Mouse (Mus musculus): ENCODE measurements around the gene Lclat1. TPM values are rescaled to one million over a fixed set of nuclear protein-coding genes. Genes with fewer than 3 reads are reported as not detected.

Gene Lclat1
- polyA plus RNA-seq, 1 experiment = 2.0 TPM

- Histone ChIP-seq H3K4me3 (replicated peaks; ENCODE audit: control insufficient read depth, low read depth, low read length) (no peak overlapping the region), H3K4me1 (ENCODE audit: control insufficient read depth, insufficient read depth, low read length) (peaks cover 2% of the 10 kb centered on the region; the same call in 1 of the 2 replicates), H3K27ac (ENCODE audit: control insufficient read depth, insufficient read depth, low read depth, low read length, poor library complexity) (no peak overlapping the region)
- WGBS = 68% methylated on average over 1 of the region's 1 CpGs
- TF ChIP-seq POLR2A (IDR thresholded peaks at IDR 0.05; ENCODE audit: borderline replicate concordance, control insufficient read depth, low read depth, low read length) = no peak
- no peak for TF ChIP-seq CTCF (IDR thresholded peaks at IDR 0.05; ENCODE audit: control insufficient read depth, insufficient read depth, low read length)
These were observed 92.6 kb downstream of the Lclat1 start for GRCm38 (mm10) chr17:73200380-73200779.

- Histone ChIP-seq H3K4me3 (replicated peaks; ENCODE audit: control insufficient read depth, low read depth, low read length) (no peak overlapping the region), H3K27ac (ENCODE audit: control insufficient read depth, insufficient read depth, low read depth, low read length, poor library complexity) (no peak overlapping the region), H3K4me1 (ENCODE audit: control insufficient read depth, insufficient read depth, low read length) (no peaks in the 10 kb centered on the region)
- WGBS = 90% methylated on average over 15 of the region's 15 CpGs
- TF ChIP-seq POLR2A (IDR thresholded peaks at IDR 0.05; ENCODE audit: borderline replicate concordance, control insufficient read depth, low read depth, low read length) = no peak
- no peak for TF ChIP-seq CTCF (IDR thresholded peaks at IDR 0.05; ENCODE audit: control insufficient read depth, insufficient read depth, low read length)
These were observed 96.0 kb downstream of the Lclat1 start for GRCm38 (mm10) chr17:73203642-73204332.

GRCm38 (mm10) chr17:73210960-73211531 is 103.3 kb downstream of the Lclat1 start:
- Histone ChIP-seq H3K27ac (ENCODE audit: control insufficient read depth, insufficient read depth, low read depth, low read length, poor library complexity) (no peak overlapping the region), H3K4me3 (replicated peaks; ENCODE audit: control insufficient read depth, low read depth, low read length) (no peak overlapping the region), H3K4me1 (ENCODE audit: control insufficient read depth, insufficient read depth, low read length) (no peaks in the 10 kb centered on the region)
- 75% methylated on average over 5 of the region's 5 CpGs for WGBS
- TF ChIP-seq POLR2A (IDR thresholded peaks at IDR 0.05; ENCODE audit: borderline replicate concordance, control insufficient read depth, low read depth, low read length) = no peak
- TF ChIP-seq CTCF (IDR thresholded peaks at IDR 0.05; ENCODE audit: control insufficient read depth, insufficient read depth, low read length) = no peak

GRCm38 (mm10) chr17:73212754-73213153 is 105.0 kb downstream of the Lclat1 start:
- WGBS = 85% methylated on average over 3 of the region's 3 CpGs
- Histone ChIP-seq H3K27ac (ENCODE audit: control insufficient read depth, insufficient read depth, low read depth, low read length, poor library complexity) (no peak overlapping the region), H3K4me1 (ENCODE audit: control insufficient read depth, insufficient read depth, low read length) (no peaks in the 10 kb centered on the region), H3K4me3 (replicated peaks; ENCODE audit: control insufficient read depth, low read depth, low read length) (no peak overlapping the region)
- TF ChIP-seq CTCF (IDR thresholded peaks at IDR 0.05; ENCODE audit: control insufficient read depth, insufficient read depth, low read length) (no peak), POLR2A (IDR thresholded peaks at IDR 0.05; ENCODE audit: borderline replicate concordance, control insufficient read depth, low read depth, low read length) (no peak)

GRCm38 (mm10) chr17:73213187-73213586 is 105.4 kb downstream of the Lclat1 start:
- WGBS = 70% methylated on average over 1 of the region's 1 CpGs
- TF ChIP-seq POLR2A (IDR thresholded peaks at IDR 0.05; ENCODE audit: borderline replicate concordance, control insufficient read depth, low read depth, low read length) = no peak
- TF ChIP-seq CTCF (IDR thresholded peaks at IDR 0.05; ENCODE audit: control insufficient read depth, insufficient read depth, low read length) = no peak

GRCm38 (mm10) chr17:73213677-73214076 is 105.9 kb downstream of the Lclat1 start:
- WGBS = 71% methylated on average over 2 of the region's 2 CpGs
- TF ChIP-seq CTCF (IDR thresholded peaks at IDR 0.05; ENCODE audit: control insufficient read depth, insufficient read depth, low read length) = no peak
- TF ChIP-seq POLR2A (IDR thresholded peaks at IDR 0.05; ENCODE audit: borderline replicate concordance, control insufficient read depth, low read depth, low read length) = no peak
- no peak overlapping the region for H3K4me3 ChIP-seq (replicated peaks; ENCODE audit: control insufficient read depth, low read depth, low read length)

More at GRCm38 (mm10) chr17:73213187-73213586, 105.4 kb downstream of the Lclat1 start:
- Histone ChIP-seq H3K4me1 (ENCODE audit: control insufficient read depth, insufficient read depth, low read length) (no peaks in the 10 kb centered on the region), H3K4me3 (replicated peaks; ENCODE audit: control insufficient read depth, low read depth, low read length) (no peak overlapping the region), H3K27ac (ENCODE audit: control insufficient read depth, insufficient read depth, low read depth, low read length, poor library complexity) (no peak overlapping the region)

GRCm38 (mm10) chr17:73217274-73217673 is 109.5 kb downstream of the Lclat1 start:
- TF ChIP-seq POLR2A (IDR thresholded peaks at IDR 0.05; ENCODE audit: borderline replicate concordance, control insufficient read depth, low read depth, low read length) = no peak
- TF ChIP-seq CTCF (IDR thresholded peaks at IDR 0.05; ENCODE audit: control insufficient read depth, insufficient read depth, low read length) = no peak
- H3K4me1 ChIP-seq (ENCODE audit: control insufficient read depth, insufficient read depth, low read length) = no peaks in the 10 kb centered on the region
- no peak overlapping the region for H3K4me3 ChIP-seq (replicated peaks; ENCODE audit: control insufficient read depth, low read depth, low read length)
- no peak overlapping the region for H3K27ac ChIP-seq (ENCODE audit: control insufficient read depth, insufficient read depth, low read depth, low read length, poor library complexity)
- 86% methylated on average over 3 of the region's 3 CpGs for WGBS

More at GRCm38 (mm10) chr17:73213677-73214076, 105.9 kb downstream of the Lclat1 start:
- H3K27ac ChIP-seq (ENCODE audit: control insufficient read depth, insufficient read depth, low read depth, low read length, poor library complexity) = no peak overlapping the region
- H3K4me1 ChIP-seq (ENCODE audit: control insufficient read depth, insufficient read depth, low read length) = no peaks in the 10 kb centered on the region

GRCm38 (mm10) chr17:73220746-73221145 is 113.0 kb downstream of the Lclat1 start:
- WGBS = 73% methylated on average over 7 of the region's 7 CpGs
- TF ChIP-seq CTCF (IDR thresholded peaks at IDR 0.05; ENCODE audit: control insufficient read depth, insufficient read depth, low read length) (no peak), POLR2A (IDR thresholded peaks at IDR 0.05; ENCODE audit: borderline replicate concordance, control insufficient read depth, low read depth, low read length) (no peak)
- no peak overlapping the region for H3K27ac ChIP-seq (ENCODE audit: control insufficient read depth, insufficient read depth, low read depth, low read length, poor library complexity)
- H3K4me1 ChIP-seq (ENCODE audit: control insufficient read depth, insufficient read depth, low read length) = no peaks in the 10 kb centered on the region
- no peak overlapping the region for H3K4me3 ChIP-seq (replicated peaks; ENCODE audit: control insufficient read depth, low read depth, low read length)

Measured in bone marrow, adult 2 months (tissue).